Mouse (Mus musculus) midbrain, embryonic 12.5 days (tissue): ENCODE measurements at regions not wholly inside any gene's neighbourhood (a gene's known extent, or its start where the extent isn't known, plus 50 kb on each side); places are given as distances from the start of the nearest gene placed in this dataset.

ENCODE experiments used
- ATAC-seq: fragments of 200-750 bp; cut with Nextera tagmentation; 2 replicates; pipeline ENCODE4 v1.8.0; 2017; ENCODE audit warnings: low read depth, moderate TSS enrichment, moderate library complexity; ENCODE audit not compliant: low FRiP score
- H3K27ac ChIP-seq: fragments of 300-500 bp; sonication (generic); replicated peaks from 2 replicates; pipeline ENCODE4 v1.5.1; 2016; ENCODE audit warnings: mild to moderate bottlenecking
- H3K27me3 ChIP-seq: fragments of 300-500 bp; sonication (generic); 2 replicates; pipeline ENCODE4 v1.6.1; 2016; ENCODE audit warnings: mild to moderate bottlenecking
- H3K36me3 ChIP-seq: fragments of 300-500 bp; sonication (generic); 2 replicates; pipeline ENCODE4 v1.6.1; 2016
- H3K4me1 ChIP-seq: fragments of 300-500 bp; sonication (generic); 2 replicates; pipeline ENCODE4 v1.6.1; 2016
- H3K4me2 ChIP-seq: fragments of 300-500 bp; sonication (generic); replicated peaks from 2 replicates; pipeline ENCODE4 v1.6.1; 2016; ENCODE audit warnings: mild to moderate bottlenecking, moderate library complexity
- H3K4me3 ChIP-seq: fragments of 300-500 bp; sonication (generic); 2 replicates; pipeline ENCODE4 v1.5.1; 2016; ENCODE audit warnings: mild to moderate bottlenecking
- H3K9ac ChIP-seq: fragments of 300-500 bp; sonication (generic); replicated peaks from 2 replicates; pipeline ENCODE4 v1.6.1; 2016; ENCODE audit warnings: mild to moderate bottlenecking, moderate library complexity
- H3K9me3 ChIP-seq: fragments of 300-500 bp; sonication (generic); 2 replicates; pipeline ENCODE4 v1.6.1; 2016; ENCODE audit warnings: mild to moderate bottlenecking
- WGBS: fragments of 180-500 bp; shearing (Covaris S2); methylation state at CpG from one replicate; pipeline ENCODE4 v1.1.7; 2016; 5-methylcytosine and 5-hydroxymethylcytosine counted together

DNA sequence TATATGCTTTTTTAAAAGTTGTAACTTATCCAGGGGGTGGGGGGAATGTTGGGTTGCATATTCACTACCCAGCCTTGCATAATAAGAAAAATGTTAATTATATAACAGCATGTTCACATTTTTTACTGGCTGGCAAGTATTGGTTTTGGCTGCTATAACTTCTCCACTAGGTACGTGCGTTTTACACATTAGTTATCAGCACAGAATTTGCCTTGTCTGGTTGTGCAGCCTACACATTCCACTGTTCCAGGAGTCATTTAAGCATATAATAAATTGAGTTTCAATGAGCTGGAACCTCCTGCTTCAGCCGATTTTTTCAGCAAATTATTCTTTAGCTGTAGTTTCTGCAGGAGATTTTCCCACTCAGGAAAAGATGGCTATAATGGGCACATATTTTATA lies 1479.9 kb upstream of the Tenm2 start:
- Histone ChIP-seq H3K4me2 (no peak overlapping the region), H3K9me3 (no peaks in the 10 kb centered on the region), H3K27me3 (no peaks in the 10 kb centered on the region), H3K9ac (no peak overlapping the region), H3K27ac (no peak overlapping the region), H3K4me3 (no peak overlapping the region), H3K4me1 (no peaks in the 10 kb centered on the region), H3K36me3 (no peaks in the 10 kb centered on the region)
- 92% methylated on average over 3 of the region's 3 CpGs for WGBS
- no peak for ATAC-seq

DNA sequence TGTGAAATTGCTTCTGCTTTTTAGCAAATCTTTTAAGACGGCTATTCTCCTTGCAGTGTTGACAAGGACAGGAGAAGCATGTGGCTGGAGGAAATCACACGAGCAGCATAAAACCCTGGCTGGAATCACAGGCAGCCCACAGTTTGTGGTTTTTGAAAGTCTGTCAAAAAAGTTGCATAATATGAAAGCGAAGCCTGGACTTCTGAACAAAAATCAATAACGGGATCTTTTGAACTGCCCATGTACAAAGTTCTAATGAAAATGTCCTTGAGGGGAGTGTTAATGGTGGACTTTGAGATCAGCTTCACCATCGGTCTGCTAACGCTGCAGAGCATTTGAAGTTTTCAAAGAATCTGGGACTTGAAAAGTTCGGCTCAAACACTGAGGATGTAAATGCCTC lies 1445.5 kb upstream of the Tenm2 start:
- H3K27me3 ChIP-seq, result no peaks in the 10 kb centered on the region
- 30% methylated on average over 7 of the region's 7 CpGs for WGBS
- peaks cover 9% of the 10 kb centered on the region; the same call in 1 of the 2 replicates for H3K4me1 ChIP-seq
- H3K9ac ChIP-seq, result no peak overlapping the region
- H3K27ac ChIP-seq, result no peak overlapping the region
- ATAC-seq, result no peak
- no peak overlapping the region for H3K4me3 ChIP-seq
- H3K36me3 ChIP-seq, result no peaks in the 10 kb centered on the region
- H3K4me2 ChIP-seq, result no peak overlapping the region
- no peaks in the 10 kb centered on the region for H3K9me3 ChIP-seq

DNA sequence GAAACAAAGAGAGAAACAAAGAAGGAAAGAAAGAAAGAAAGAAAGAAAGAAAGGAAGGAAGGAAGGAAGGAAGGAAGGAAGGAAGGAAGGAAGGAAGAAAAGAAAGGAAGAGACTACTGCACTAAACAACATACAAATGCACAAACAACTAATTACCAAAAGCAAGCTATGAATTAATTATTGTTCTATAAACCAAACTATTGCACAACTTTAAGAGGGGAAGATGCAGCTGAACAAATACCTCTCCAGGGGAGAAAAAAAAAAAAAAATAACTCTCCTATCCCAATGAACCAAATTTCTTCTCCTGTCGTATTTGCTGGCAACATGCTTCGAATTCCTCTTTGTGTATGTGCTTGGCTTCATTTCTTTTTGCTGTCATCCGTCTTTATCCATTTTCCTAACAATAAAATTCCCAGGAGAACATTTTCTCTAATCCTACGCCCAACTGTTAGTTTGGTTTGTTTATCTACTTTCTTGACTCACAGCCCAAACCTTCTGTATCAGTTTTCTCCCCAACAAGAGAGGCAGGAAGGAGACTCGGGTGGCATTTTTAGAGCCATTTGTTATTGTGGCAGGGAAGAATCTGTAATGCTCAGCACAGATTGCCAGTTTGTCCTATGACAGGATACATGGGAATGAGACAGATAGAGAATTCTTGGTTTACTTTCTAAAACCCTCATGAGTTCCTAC lies 1437.7 kb upstream of the Tenm2 start:
- H3K4me2 ChIP-seq, result no peak overlapping the region
- no peaks in the 10 kb centered on the region for H3K9me3 ChIP-seq
- H3K9ac ChIP-seq, result no peak overlapping the region
- 58% methylated on average over 5 of the region's 5 CpGs for WGBS
- ATAC-seq, result no peak
- H3K27me3 ChIP-seq, result no peaks in the 10 kb centered on the region
- H3K4me1 ChIP-seq, result no peaks in the 10 kb centered on the region
- no peak overlapping the region for H3K27ac ChIP-seq
- no peaks in the 10 kb centered on the region for H3K36me3 ChIP-seq
- H3K4me3 ChIP-seq, result no peak overlapping the region
